Mouse (Mus musculus) liver, postnatal 0 days (tissue): ENCODE data around the gene Fto.

Experiments
- CTCF ChIP-seq: sonication (generic); IDR thresholded peaks from 2 replicates; pipeline ENCODE4 v1.5.1; 2016; ENCODE audit warnings: antibody characterized with exemption, low read depth
- EP300 ChIP-seq: IDR thresholded peaks from 2 replicates; pipeline ENCODE4 v1.6.1; 2016; ENCODE audit warnings: antibody characterized with exemption, low read depth, mild to moderate bottlenecking

DNA sequence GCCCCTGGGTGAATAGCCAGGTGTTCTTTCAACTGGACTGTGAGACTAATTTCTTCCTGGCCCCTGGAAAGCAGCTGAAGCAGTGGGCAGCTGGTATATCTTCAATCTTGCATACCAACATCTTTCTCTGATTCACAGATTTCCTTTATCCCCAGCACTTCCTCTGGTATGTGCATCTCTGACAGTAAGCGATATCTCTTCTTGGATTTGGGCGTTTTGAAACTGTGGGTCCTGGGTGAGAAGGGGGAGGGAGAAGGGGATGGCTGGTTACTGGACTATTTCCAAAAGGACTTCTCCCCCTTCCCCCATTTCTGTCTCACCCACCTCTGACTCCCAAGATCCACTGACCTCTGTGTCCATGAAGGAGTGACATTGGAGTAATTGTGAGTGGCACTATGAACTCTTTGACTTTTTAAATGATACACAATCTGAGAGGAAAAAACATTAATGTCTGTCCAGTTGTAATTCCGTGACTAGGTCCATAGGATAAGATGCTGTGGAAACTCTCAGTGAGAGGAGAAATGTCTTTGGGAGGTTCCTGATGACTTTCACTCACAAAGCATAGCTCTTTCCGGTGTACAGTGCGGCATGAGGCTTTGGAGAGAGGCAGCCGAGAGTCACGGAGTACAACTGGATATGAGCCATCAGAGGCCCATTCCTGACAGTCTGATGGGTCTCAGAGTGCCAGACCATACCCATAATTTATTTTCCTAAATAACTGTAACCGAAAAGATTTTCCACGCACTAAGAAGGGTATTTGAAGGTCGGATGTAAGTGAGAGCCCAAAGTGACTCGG lies 271.5 kb downstream of the Fto start:
- TF ChIP-seq CTCF = no peak
- no peak for TF ChIP-seq EP300
